8 mouse cellular contexts compared by ENCODE assay signal in the genomic region with DNA sequence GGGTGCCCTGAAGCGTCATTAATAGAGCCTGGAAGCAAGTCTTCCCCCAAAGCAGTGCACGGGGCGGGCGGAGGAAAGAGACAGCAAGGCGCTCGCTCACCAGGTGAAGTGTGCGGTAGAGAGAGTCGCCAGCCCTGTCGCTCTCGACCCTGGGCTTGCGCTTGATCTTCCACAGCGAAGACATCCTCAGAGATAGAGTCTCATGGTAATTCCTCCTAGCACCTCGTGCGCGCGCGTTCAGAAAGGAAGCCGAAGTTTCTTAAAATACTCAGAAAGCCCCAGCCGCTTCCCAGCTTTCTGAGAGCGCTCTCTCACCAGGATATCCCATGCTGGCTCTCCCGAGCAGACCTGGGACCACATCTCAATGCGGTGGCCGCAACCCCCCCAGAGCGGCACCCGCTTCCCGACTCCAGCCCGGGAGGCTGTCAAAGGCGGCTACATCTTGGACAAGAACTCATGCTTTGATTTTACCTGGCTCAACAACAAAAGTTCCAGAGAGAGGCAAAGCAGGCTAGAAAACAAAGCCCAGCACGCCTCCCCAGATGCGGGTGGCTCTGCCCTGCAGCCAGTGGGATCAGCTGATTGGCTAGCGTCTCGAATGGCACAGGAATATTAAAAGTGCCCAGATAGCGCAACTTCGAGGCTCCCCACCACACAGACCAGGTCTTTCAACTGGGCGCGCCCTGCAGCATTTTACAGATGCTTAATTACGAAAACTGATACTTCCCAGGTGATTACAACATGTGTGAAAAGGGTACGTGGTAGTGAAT.
DNase-seq lines count a peak whose midpoint lies in the region; ATAC-seq and TF ChIP-seq lines count a peak whose summit lies in the region.

No protein-coding gene starts in this region.

- peaks cover 56% of the 10 kb centered on the region for H3K27me3 ChIP-seq in embryonic facial prominence, embryonic 10.5 days (replicated peaks; ENCODE audit: low read depth, poor library complexity, severe bottlenecking)
- H3K27me3 ChIP-seq in hindbrain, embryonic 13.5 days: peaks cover 14% of the 10 kb centered on the region
- peaks cover 13% of the 10 kb centered on the region; the same call in 1 of the 2 replicates for H3K27me3 ChIP-seq in liver, postnatal 0 days (ENCODE audit: insufficient read depth, low read length)

- 3% methylated on average over 38 of the region's 38 CpGs for WGBS in embryonic facial prominence, embryonic 10.5 days
- 4% methylated on average over 38 of the region's 38 CpGs for WGBS in hindbrain, embryonic 13.5 days
- 8% methylated on average over 38 of the region's 38 CpGs for WGBS in liver, postnatal 0 days (ENCODE audit: insufficient replicate concordance)

- peaks cover 38% of the 10 kb centered on the region for H3K4me1 ChIP-seq in embryonic facial prominence, embryonic 10.5 days
- peaks cover 41% of the 10 kb centered on the region for H3K4me1 ChIP-seq in hindbrain, embryonic 13.5 days (replicated peaks)
- H3K4me1 ChIP-seq in liver, postnatal 0 days (ENCODE audit: insufficient read depth): peaks cover 11% of the 10 kb centered on the region

- H3K27ac ChIP-seq in embryonic facial prominence, embryonic 10.5 days (replicated peaks): peak overlapping the region; percentile 70
- no peak overlapping the region for H3K27ac ChIP-seq in hindbrain, embryonic 13.5 days
- no peak overlapping the region for H3K27ac ChIP-seq in liver, postnatal 0 days (ENCODE audit: low read depth)

- H3K4me2 ChIP-seq in hindbrain, embryonic 13.5 days: peak overlapping the region; percentile 78
- peak overlapping the region; percentile 55 for H3K4me2 ChIP-seq in liver, postnatal 0 days (ENCODE audit: low read depth, low read length)

- TF ChIP-seq CTCF in liver, postnatal 0 days (IDR thresholded peaks at IDR 0.05; ENCODE audit: low read depth): no peak

- H3K36me3 ChIP-seq in embryonic facial prominence, embryonic 10.5 days (replicated peaks): peaks cover 17% of the 10 kb centered on the region
- peaks cover 14% of the 10 kb centered on the region for H3K36me3 ChIP-seq in hindbrain, embryonic 13.5 days
- no peaks in the 10 kb centered on the region for H3K36me3 ChIP-seq in liver, postnatal 0 days (replicated peaks; ENCODE audit: insufficient read depth, low read length)

- intact Hi-C loops in left cerebral cortex, postnatal 25 days (cut with DNase I): loop anchor here (1.0 kb wide), 2 partner anchors 30 to 43 kb away; no protein-coding TSS in a partner anchor

- DNase-seq in left cerebral cortex, postnatal 25 days (ENCODE audit: low spot score in 2 of 2): peak; percentile 20 to 53
- DNase-seq in left cerebral cortex, adult 8-10 months (ENCODE audit: low spot score in 2 of 2): no peak
- peak; percentile 64 for DNase-seq in embryonic facial prominence, embryonic 10.5 days (ENCODE audit: low spot score)
- no peak for DNase-seq in liver, postnatal 0 days
- no peak for DNase-seq in urinary bladder, postnatal 36 days (ENCODE audit: low spot score in 2 of 2)
- DNase-seq in gastrocnemius, postnatal 25 days: no peak
- no peak for DNase-seq in spleen, postnatal 36 days (ENCODE audit: low spot score in 2 of 2)

- no peak for ATAC-seq in hindbrain, embryonic 13.5 days (ENCODE audit: low FRiP score)
- ATAC-seq in liver, postnatal 0 days: no peak

- peak overlapping the region; percentile 64 for H3K4me3 ChIP-seq in embryonic facial prominence, embryonic 10.5 days
- peak overlapping the region; percentile 43 for H3K4me3 ChIP-seq in hindbrain, embryonic 13.5 days
- peak overlapping the region; percentile 36 for H3K4me3 ChIP-seq in liver, postnatal 0 days (ENCODE audit: low read depth, low read length)

- 0 out of 2 replicates have a peak, but pooled peaks cover 2% of the 10 kb centered on the region for H3K9me3 ChIP-seq in embryonic facial prominence, embryonic 10.5 days
- H3K9me3 ChIP-seq in hindbrain, embryonic 13.5 days: no peaks in the 10 kb centered on the region
- H3K9me3 ChIP-seq in liver, postnatal 0 days (ENCODE audit: low read length): no peaks in the 10 kb centered on the region

- no peak for TF ChIP-seq EP300 in liver, postnatal 0 days (IDR thresholded peaks at IDR 0.05; ENCODE audit: low read depth)

- H3K9ac ChIP-seq in hindbrain, embryonic 13.5 days: peak overlapping the region; percentile 66
- peak overlapping the region; percentile 13 for H3K9ac ChIP-seq in liver, postnatal 0 days (replicated peaks)

Comparison
In these comparisons a context has a peak if more than half of its experiments do, and no peak if none do; other contexts are left out.
1. DNase-seq: peak in left cerebral cortex, postnatal 25 days (2 of 2) and embryonic facial prominence, embryonic 10.5 days (single experiment); none in left cerebral cortex, adult 8-10 months (0 of 2), liver, postnatal 0 days (single experiment), urinary bladder, postnatal 36 days (0 of 2), gastrocnemius, postnatal 25 days (single experiment) and spleen, postnatal 36 days (0 of 2).
2. Peak in every context shown above with its lines, with median percentiles within 50 percentile points of each other: H3K4me3 ChIP-seq.